Mouse (Mus musculus) forebrain, embryonic 13.5 days (tissue): ENCODE data around the gene Olfr1427. TPM values are rescaled to one million over a fixed set of nuclear protein-coding genes. Genes with fewer than 3 reads are reported as not detected.
"Not testable (repeated sequence)": the region's sequence is repeated elsewhere in the genome, so short reads cannot be mapped to it uniquely, and the experiment has no call there.

Source experiments
- ATAC-seq: fragments of 200-750 bp; cut with Nextera tagmentation; 2 replicates; pipeline ENCODE4 v1.8.0; 2017
- H3K27ac ChIP-seq: fragments of 300-500 bp; sonication (generic); 2 replicates; pipeline ENCODE4 v1.5.1; 2015; ENCODE audit warnings: inconsistent platforms, mild to moderate bottlenecking, moderate library complexity
- H3K27me3 ChIP-seq: fragments of 300-500 bp; sonication (generic); 2 replicates; pipeline ENCODE4 v1.6.1; 2015; ENCODE audit warnings: mild to moderate bottlenecking, inconsistent platforms
- H3K36me3 ChIP-seq: fragments of 300-500 bp; sonication (generic); 2 replicates; pipeline ENCODE4 v1.6.1; 2015; ENCODE audit warnings: mild to moderate bottlenecking, inconsistent platforms; ENCODE audit not compliant: poor library complexity, severe bottlenecking
- H3K4me1 ChIP-seq: fragments of 300-500 bp; sonication (generic); 2 replicates; pipeline ENCODE4 v1.6.1; 2015; ENCODE audit warnings: inconsistent platforms
- H3K4me2 ChIP-seq: fragments of 300-500 bp; sonication (generic); 2 replicates; pipeline ENCODE4 v1.6.1; 2015; ENCODE audit warnings: inconsistent platforms, mild to moderate bottlenecking, moderate library complexity
- H3K4me3 ChIP-seq: fragments of 300-500 bp; sonication (generic); 2 replicates; pipeline ENCODE4 v1.5.1; 2015; ENCODE audit warnings: mild to moderate bottlenecking, inconsistent platforms
- H3K9ac ChIP-seq: fragments of 300-500 bp; sonication (generic); 2 replicates; pipeline ENCODE4 v1.6.1; 2015; ENCODE audit warnings: mild to moderate bottlenecking, inconsistent platforms
- H3K9me3 ChIP-seq: fragments of 300-500 bp; sonication (generic); replicated peaks from 2 replicates; pipeline ENCODE4 v1.6.1; 2016; ENCODE audit warnings: inconsistent platforms
- WGBS: fragments of 180-500 bp; shearing (Covaris S2); methylation state at CpG from one replicate; pipeline ENCODE4 v1.1.7; 2015; 5-methylcytosine and 5-hydroxymethylcytosine counted together
- polyA plus RNA-seq: library from polyadenylated mRNA; unstranded; fragments of >200 nt; fragmentation: Nextera tagmentation; extraction: Ambion mirVana; gene quantifications from 2 replicates; pipeline ENCODE4 v1.2.1, GENCODE M21; 2015

The Olfr1427 gene
- polyA plus RNA-seq, 1 experiment from 2014 or later = not detected

GRCm38 (mm10) chr19:12062582-12062981, 40.6 kb downstream of the Olfr1427 start, which contains the start of gene Olfr1424:
Gene Olfr1424 (minus strand): TSS chr19:12062682.
- not testable (repeated sequence) for H3K9ac ChIP-seq, ATAC-seq, H3K27me3 ChIP-seq, H3K27ac ChIP-seq, H3K4me1 ChIP-seq, H3K4me2 ChIP-seq, H3K36me3 ChIP-seq, H3K4me3 ChIP-seq, H3K9me3 ChIP-seq
- WGBS = 82% methylated on average over 1 of the region's 1 CpGs

Other genes starting within 250 kb of the Olfr1427 start
- gene Olfr1418, start 242.3 kb downstream of the Olfr1427 start, polyA plus RNA-seq = not detected in 2 replicates
- not detected in 2 replicates for gene Olfr1419, start 228.2 kb downstream of the Olfr1427 start, polyA plus RNA-seq
- gene Olfr1420, start 216.8 kb downstream of the Olfr1427 start, polyA plus RNA-seq = 0.05 TPM in 1 of 2 replicates, not detected in the other
- gene Patl1, start 190.9 kb downstream of the Olfr1427 start, polyA plus RNA-seq = 18.9 and 21.4 TPM in 2 replicates
- 4.1 and 4.9 TPM in 2 replicates for gene Osbp, start 137.4 kb downstream of the Olfr1427 start, polyA plus RNA-seq
- not detected in 2 replicates for gene Olfr1423, start 62.0 kb downstream of the Olfr1427 start, polyA plus RNA-seq
- gene Olfr1424, start 40.7 kb downstream of the Olfr1427 start, polyA plus RNA-seq = not detected in 2 replicates
- not detected in 2 replicates for gene Olfr1425, start 25.6 kb downstream of the Olfr1427 start, polyA plus RNA-seq
- gene Olfr1426, start 11.3 kb downstream of the Olfr1427 start, polyA plus RNA-seq = not detected in 2 replicates
- gene Olfr1428, start 12.6 kb upstream of the Olfr1427 start, polyA plus RNA-seq = not detected in 2 replicates
- not detected in 2 replicates for gene Olfr76, start 19.9 kb upstream of the Olfr1427 start, polyA plus RNA-seq
- not detected in 2 replicates for gene Olfr1555-ps1, start 66.8 kb upstream of the Olfr1427 start, polyA plus RNA-seq
- gene Olfr1431, start 97.3 kb upstream of the Olfr1427 start, polyA plus RNA-seq = not detected in 2 replicates
- not detected in 2 replicates for gene Olfr1432, start 129.3 kb upstream of the Olfr1427 start, polyA plus RNA-seq
- gene Olfr262, start 138.3 kb upstream of the Olfr1427 start, polyA plus RNA-seq = not detected in 2 replicates
- gene Olfr235, start 157.7 kb upstream of the Olfr1427 start, polyA plus RNA-seq = not detected in 2 replicates
- gene Olfr1434, start 176.5 kb upstream of the Olfr1427 start, polyA plus RNA-seq = not detected in 2 replicates
- not detected in 2 replicates for gene Olfr1436, start 195.8 kb upstream of the Olfr1427 start, polyA plus RNA-seq
- not detected in 2 replicates for gene Olfr1437, start 221.8 kb upstream of the Olfr1427 start, polyA plus RNA-seq
- gene Olfr1438-ps1, start 232.6 kb upstream of the Olfr1427 start, polyA plus RNA-seq = not detected in 2 replicates